Comparison of ENCODE assay signal across 7 mouse cellular contexts in genomic region chr8:125052026-125052425, GRCm38 (mm10). TPM values are rescaled to one million over a fixed set of nuclear protein-coding genes. Genes with fewer than 3 reads are reported as not detected.
A peak's percentile ranks its signal among the peaks of the same experiment; 100 is the strongest.
DNase-seq lines count a peak whose midpoint lies in the region; ATAC-seq and TF ChIP-seq lines count a peak whose summit lies in the region.

No protein-coding gene starts in this region.

- H3K36me3 ChIP-seq in lung, embryonic 14.5 days (ENCODE audit: insufficient read depth): no peaks in the 10 kb centered on the region

- no peak overlapping the region for H3K4me3 ChIP-seq in lung, embryonic 14.5 days (ENCODE audit: low read depth, low read length)

- TF ChIP-seq CTCF in lung, embryonic 14.5 days (IDR thresholded peaks at IDR 0.05; ENCODE audit: low read depth): peak; percentile 89

- H3K27me3 ChIP-seq in lung, embryonic 14.5 days (ENCODE audit: insufficient read depth, low read length): peaks cover 10% of the 10 kb centered on the region

- 40% methylated on average over 2 of the region's 2 CpGs for WGBS in lung, embryonic 14.5 days

- peak; percentile 27 for DNase-seq in ovary, postnatal 10 days (ENCODE audit: low spot score)
- DNase-seq in ovary, adult 18-20 months (ENCODE audit: low spot score): no peak
- peak; percentile 34 for DNase-seq in adrenal gland, adult 8-10 months
- peak; percentile 48 for DNase-seq in embryo, embryonic 11.5 days (ENCODE audit: low read depth, low spot score)
- DNase-seq in induced T-regulatory cell, adult 2 months (ENCODE audit: low read depth): peak; percentile 84
- peak; percentile 89 for DNase-seq in lung, embryonic 14.5 days
- DNase-seq in right cerebral cortex, postnatal 4 days: peak; percentile 92

- no peak overlapping the region for H3K9ac ChIP-seq in lung, embryonic 14.5 days

- H3K9me3 ChIP-seq in lung, embryonic 14.5 days (ENCODE audit: low read depth, low read length): no peaks in the 10 kb centered on the region

- H3K27ac ChIP-seq in lung, embryonic 14.5 days (ENCODE audit: low read depth): no peak overlapping the region

- no peaks in the 10 kb centered on the region for H3K4me1 ChIP-seq in lung, embryonic 14.5 days (ENCODE audit: insufficient read depth)

- ATAC-seq in lung, embryonic 14.5 days (ENCODE audit: insufficient read depth): 0 out of 2 replicates have a peak, but pooled peaks have one; percentile 23

- no peak overlapping the region for H3K4me2 ChIP-seq in lung, embryonic 14.5 days

RNA-seq across cellular contexts. Expression of gene Disc1, which starts 2.0 kb away (rescaled TPM):
- total RNA-seq in adrenal gland, adult 8-10 months (2022): 1 to 10 TPM; 1.2 to 4.2 (median 2.2) TPM
- polyA plus RNA-seq in lung, embryonic 14.5 days (2014; fragmentation: Nextera tagmentation; extraction: Ambion mirVana): 2.4 and 3.8 TPM in 2 replicates

RNA-seq across cellular contexts. Expression of gene Tsnax, which starts 39.2 kb away (rescaled TPM):
- total RNA-seq in adrenal gland, adult 8-10 months (2022): 10 to 100 TPM; 87.8 to 97.5 (median 95.5) TPM
- 131 and 133 TPM in 2 replicates for polyA plus RNA-seq in lung, embryonic 14.5 days (2014; fragmentation: Nextera tagmentation; extraction: Ambion mirVana)
